Mouse (Mus musculus) thymus, adult 2 months (tissue): ENCODE data around the gene Zar1. TPM values are rescaled to one million over a fixed set of nuclear protein-coding genes. Genes with fewer than 3 reads are reported as not detected.
A peak's percentile ranks its signal among the peaks of the same experiment; 100 is the strongest.
"Not testable (repeated sequence)": the region's sequence is repeated elsewhere in the genome, so short reads cannot be mapped to it uniquely, and the experiment has no call there.

Experiments used
- DNase-seq: peaks from one replicate; pipeline ENCODE4 v3.0.0; 2021
- H3K27ac ChIP-seq: fragments of 200-500 bp; 2 replicates; pipeline ENCODE4 v1.5.1; 2012; ENCODE audit warnings: low read length, control low read depth; ENCODE audit not compliant: control insufficient read depth, insufficient read depth
- H3K27me3 ChIP-seq: fragments of 200-500 bp; 2 replicates; pipeline ENCODE4 v1.6.1; 2012; ENCODE audit warnings: mild to moderate bottlenecking, low read length, moderate library complexity, mixed read lengths; ENCODE audit not compliant: control insufficient read depth, insufficient read depth
- H3K36me3 ChIP-seq: fragments of 200-500 bp; 2 replicates; pipeline ENCODE4 v1.6.1; 2012; ENCODE audit warnings: mild to moderate bottlenecking, low read length, moderate library complexity; ENCODE audit not compliant: control insufficient read depth, insufficient read depth
- H3K4me1 ChIP-seq: fragments of 200-500 bp; replicated peaks from 2 replicates; pipeline ENCODE4 v1.6.1; 2012; ENCODE audit warnings: low read length; ENCODE audit not compliant: control insufficient read depth, insufficient read depth
- H3K4me3 ChIP-seq: fragments of 200-500 bp; 2 replicates; pipeline ENCODE4 v1.5.1; 2012; ENCODE audit warnings: mild to moderate bottlenecking, low read length, control low read depth, moderate library complexity; ENCODE audit not compliant: control insufficient read depth, insufficient read depth
- CTCF ChIP-seq: fragments of 200-500 bp; IDR thresholded peaks from 2 replicates; pipeline ENCODE4 v1.5.1; 2012; ENCODE audit warnings: mild to moderate bottlenecking, control low read depth, low read length, moderate library complexity, borderline replicate concordance; ENCODE audit not compliant: control insufficient read depth, poor library complexity, insufficient read depth; ENCODE audit errors: extremely low read depth
- POLR2A ChIP-seq: fragments of 200-500 bp; IDR thresholded peaks from 2 replicates; pipeline ENCODE4 v1.6.1; 2012; ENCODE audit warnings: mild to moderate bottlenecking, low read length, control low read depth, moderate library complexity; ENCODE audit not compliant: control insufficient read depth, poor library complexity, insufficient read depth; ENCODE audit errors: extremely low read depth
- WGBS: fragments of 180-500 bp; shearing (Covaris S2); methylation state at CpG from one replicate; pipeline ENCODE4 v1.1.7; 2018; 5-methylcytosine and 5-hydroxymethylcytosine counted together
- polyA plus RNA-seq: library from polyadenylated mRNA; depleted of rRNA; stranded (reverse); fragments of >200 nt; gene quantifications from 2 replicates; pipeline ENCODE4 v1.2.3, GENCODE M21; 2012; rRNA removed

The Zar1 gene
- 0.66 and 1.2 TPM in 2 replicates for polyA plus RNA-seq

GRCm38 (mm10) chr5:72580970-72581332 is at the start of gene Zar1:
Zar1 (minus strand) TSS chr5:72581254.
- peak within 1 kb of the TSS; percentile 24 for H3K4me3 ChIP-seq
- H3K27ac ChIP-seq, H3K27me3 ChIP-seq, H3K4me1 ChIP-seq, H3K36me3 ChIP-seq, DNase-seq: not testable (repeated sequence)
- WGBS: 22% methylated on average over 20 of the region's 21 CpGs

GRCm38 (mm10) chr5:72630026-72630425 is 49.0 kb upstream of the Zar1 start:
- Histone ChIP-seq H3K27ac (no peak overlapping the region), H3K4me3 (no peak overlapping the region), H3K36me3 (no peaks in the 10 kb centered on the region), H3K4me1 (peaks cover 12% of the 10 kb centered on the region), H3K27me3 (no peaks in the 10 kb centered on the region)
- TF ChIP-seq CTCF (no peak), POLR2A (no peak)
- WGBS: 98% methylated on average over 6 of the region's 6 CpGs
- DNase-seq: no peak

- peak; percentile 32 for DNase-seq
- no peak for TF ChIP-seq POLR2A
- TF ChIP-seq CTCF: no peak
- 100% methylated on average over 1 of the region's 1 CpGs for WGBS
- Histone ChIP-seq H3K4me1 (no peaks in the 10 kb centered on the region), H3K27ac (no peak overlapping the region), H3K27me3 (no peaks in the 10 kb centered on the region), H3K36me3 (no peaks in the 10 kb centered on the region), H3K4me3 (no peak overlapping the region)
Measured at GRCm38 (mm10) chr5:72621022-72621421, 40.0 kb upstream of the Zar1 start.

- 67% methylated on average over 4 of the region's 4 CpGs for WGBS
- no peak for DNase-seq
- Histone ChIP-seq H3K36me3 (no peaks in the 10 kb centered on the region), H3K4me1 (no peaks in the 10 kb centered on the region), H3K27ac (no peak overlapping the region), H3K27me3 (no peaks in the 10 kb centered on the region), H3K4me3 (no peak overlapping the region)
- TF ChIP-seq CTCF (no peak), POLR2A (no peak)
Measured at GRCm38 (mm10) chr5:72617413-72617812, 36.4 kb upstream of the Zar1 start.

- no peaks in the 10 kb centered on the region for H3K4me1 ChIP-seq
- no peaks in the 10 kb centered on the region for H3K27me3 ChIP-seq
- TF ChIP-seq POLR2A: no peak
- no peak for TF ChIP-seq CTCF
- 93% methylated on average over 4 of the region's 4 CpGs for WGBS
- no peak overlapping the region for H3K4me3 ChIP-seq
- H3K36me3 ChIP-seq: no peaks in the 10 kb centered on the region
- DNase-seq: no peak
- no peak overlapping the region for H3K27ac ChIP-seq
Measured at GRCm38 (mm10) chr5:72603138-72603537, 22.1 kb upstream of the Zar1 start.

GRCm38 (mm10) chr5:72601006-72601405 is 20.0 kb upstream of the Zar1 start:
- WGBS: 16% methylated on average over 5 of the region's 5 CpGs
- H3K36me3 ChIP-seq: no peaks in the 10 kb centered on the region
- no peaks in the 10 kb centered on the region for H3K27me3 ChIP-seq
- TF ChIP-seq POLR2A (no peak), CTCF (peak; percentile 45; the same call in 1 of the 2 replicates)
- no peaks in the 10 kb centered on the region for H3K4me1 ChIP-seq
- peak; percentile 61 for DNase-seq
- H3K4me3 ChIP-seq: no peak overlapping the region
- H3K27ac ChIP-seq: no peak overlapping the region

- no peak within 1 kb of the TSS for H3K4me3 ChIP-seq
- H3K27me3 ChIP-seq: peaks cover 5% of the 10 kb centered on the region; the same call in 1 of the 2 replicates
- no peak for DNase-seq
- TF ChIP-seq CTCF: no peak
- TF ChIP-seq POLR2A: no peak
- 0 out of 2 replicates have a peak, but pooled peaks cover 5% of the 10 kb centered on the region for H3K4me1 ChIP-seq
- 11% methylated on average over 34 of the region's 38 CpGs for WGBS
- H3K27ac ChIP-seq: no peak within 1 kb of the TSS
- no peaks in the 10 kb centered on the region for H3K36me3 ChIP-seq
Measured at GRCm38 (mm10) chr5:72587192-72587681, 6.2 kb upstream of the Zar1 start, which contains the start of gene Gm5868. Gm5868 (minus strand) TSS chr5:72587551.

- H3K4me3 ChIP-seq, H3K4me1 ChIP-seq, DNase-seq, H3K27ac ChIP-seq, H3K36me3 ChIP-seq, H3K27me3 ChIP-seq: not testable (repeated sequence)
- WGBS: 51% methylated on average over 25 of the region's 25 CpGs
Measured at GRCm38 (mm10) chr5:72586667-72587191, 5.7 kb upstream of the Zar1 start.

GRCm38 (mm10) chr5:72586122-72586521 is 5.1 kb upstream of the Zar1 start:
- H3K27ac ChIP-seq, H3K27me3 ChIP-seq, H3K4me3 ChIP-seq, H3K4me1 ChIP-seq, H3K36me3 ChIP-seq: not testable (repeated sequence)
- DNase-seq: peak; percentile 16
- 48% methylated on average over 7 of the region's 7 CpGs for WGBS

- not testable (repeated sequence) for H3K27me3 ChIP-seq
- DNase-seq: peak; percentile 9
- 7% methylated on average over 65 of the region's 73 CpGs for WGBS
Measured at GRCm38 (mm10) chr5:72580088-72580969, 725 bp downstream of the Zar1 start.

More at GRCm38 (mm10) chr5:72580088-72580969, 725 bp downstream of the Zar1 start:
- peak overlapping the region; percentile 24 for H3K4me3 ChIP-seq
- H3K4me1 ChIP-seq, H3K36me3 ChIP-seq, H3K27ac ChIP-seq: not testable (repeated sequence)
